Mouse (Mus musculus) ES-E14 (cell line): ENCODE measurements at regions not wholly inside any gene's neighbourhood (a gene's known extent, or its start where the extent isn't known, plus 50 kb on each side); places are given as distances from the start of the nearest gene placed in this dataset.
A peak's percentile ranks its signal among the peaks of the same experiment; 100 is the strongest.

Source experiments
- DNase-seq: peaks from one replicate; pipeline ENCODE4 v3.0.0-alpha.2; 2013; ENCODE audit warnings: low read depth, low spot score
- H3K27ac ChIP-seq: 2 replicates; pipeline ENCODE4 v1.5.1; 2012; ENCODE audit warnings: low read depth, mild to moderate bottlenecking, low read length, moderate library complexity, mixed read lengths; ENCODE audit not compliant: poor library complexity, insufficient read depth, severe bottlenecking
- H3K36me3 ChIP-seq: 2 replicates; pipeline ENCODE4 v1.6.1; 2012; ENCODE audit warnings: mild to moderate bottlenecking, low read length, moderate library complexity, mixed read lengths; ENCODE audit not compliant: control insufficient read depth, poor library complexity, insufficient read depth, severe bottlenecking
- H3K4me1 ChIP-seq, 2 experiments: fragments of 150-350 bp in 1 of 2; sonication (generic) in 1 of 2; 2 replicates each; pipeline ENCODE4 v1.6.1; 2012; ENCODE audit warnings: low read length in 2 of 2, mild to moderate bottlenecking in 1 of 2, mixed read lengths in 1 of 2; ENCODE audit not compliant: control insufficient read depth in 2 of 2, insufficient read depth in 2 of 2, poor library complexity in 1 of 2
- H3K4me3 ChIP-seq, 2 experiments: fragments of 150-350 bp in 1 of 2; sonication (generic) in 1 of 2; 2 replicates each; pipeline ENCODE4 v1.5.1; 2012; ENCODE audit warnings: low read length in 2 of 2, low read depth in 1 of 2, mild to moderate bottlenecking in 1 of 2, mixed read lengths in 1 of 2; ENCODE audit not compliant: insufficient read depth in 1 of 2, poor library complexity in 1 of 2, severe bottlenecking in 1 of 2
- H3K9ac ChIP-seq: 2 replicates; pipeline ENCODE4 v1.6.1; 2012; ENCODE audit warnings: low read depth, mild to moderate bottlenecking, low read length, mixed read lengths; ENCODE audit not compliant: poor library complexity, insufficient read depth, severe bottlenecking
- H3K9me3 ChIP-seq: fragments of 150-350 bp; sonication (generic); 2 replicates; pipeline ENCODE4 v1.6.1; 2012; ENCODE audit warnings: low read depth, mild to moderate bottlenecking, low read length; ENCODE audit not compliant: control insufficient read depth, insufficient read depth
- CHD2 ChIP-seq: IDR thresholded peaks from 2 replicates; pipeline ENCODE4 v1.6.1; 2014; ENCODE audit warnings: mild to moderate bottlenecking, low read depth, low read length, inconsistent platforms
- HCFC1 ChIP-seq: IDR thresholded peaks from 2 replicates; pipeline ENCODE4 v1.6.1; 2012; ENCODE audit warnings: low read length, inconsistent platforms, borderline replicate concordance; ENCODE audit not compliant: insufficient read depth
- MAFK ChIP-seq: IDR thresholded peaks from 2 replicates; pipeline ENCODE4 v1.6.1; 2014; ENCODE audit warnings: mild to moderate bottlenecking, low read depth, low read length, inconsistent platforms; ENCODE audit not compliant: insufficient read depth
- ZC3H11A ChIP-seq: IDR thresholded peaks from 2 replicates; pipeline ENCODE4 v1.6.1; 2012; ENCODE audit warnings: low read depth, mild to moderate bottlenecking, inconsistent platforms, low read length, borderline replicate concordance
- ZNF384 ChIP-seq: IDR thresholded peaks from 2 replicates; pipeline ENCODE4 v1.6.1; 2012; ENCODE audit warnings: low read depth, low read length, inconsistent platforms
- in situ Hi-C, 2 experiments: fragments of 600-800 bp; cut with MboI; formaldehyde crosslinking; loops; one replicate each; pipeline ENCODE4 v1.15.1; 2025; ENCODE audit warnings: low sequenced_read_pairs in 2 of 2, inconsistent platforms in 1 of 2; ENCODE audit not compliant: unreplicated experiment in 2 of 2

DNA sequence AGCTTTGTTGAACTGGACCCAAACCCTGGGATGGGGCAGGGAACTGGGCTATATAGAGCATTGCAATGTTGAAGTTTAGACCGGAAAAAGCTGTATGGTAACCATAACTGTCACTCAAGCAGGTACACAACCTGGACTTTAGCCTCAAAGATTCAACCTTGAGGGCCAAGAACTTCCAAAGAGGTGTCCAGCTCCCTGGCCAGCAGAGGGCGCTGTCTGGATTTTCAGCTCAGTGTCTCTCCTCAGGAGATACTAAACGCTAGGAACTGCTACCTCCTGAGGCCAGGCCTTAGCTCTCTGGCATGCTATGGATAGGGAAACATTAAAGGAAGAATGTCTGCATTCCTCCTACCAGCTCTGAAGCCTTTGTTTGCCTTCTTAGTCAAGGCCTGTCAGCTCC, 189.4 kb upstream of the Six2 start:
- H3K36me3 ChIP-seq: no peaks in the 10 kb centered on the region
- peak; percentile 51 for DNase-seq
- no peaks in the 10 kb centered on the region for H3K4me1 ChIP-seq
- no peak overlapping the region for H3K4me3 ChIP-seq
- TF ChIP-seq MAFK (no peak), ZC3H11A (no peak), ZNF384 (no peak), CHD2 (no peak), HCFC1 (no peak)
- in situ Hi-C loops: no loop called here
- no peaks in the 10 kb centered on the region for H3K9me3 ChIP-seq
- H3K27ac ChIP-seq: no peak overlapping the region
- H3K9ac ChIP-seq: no peak overlapping the region

DNA sequence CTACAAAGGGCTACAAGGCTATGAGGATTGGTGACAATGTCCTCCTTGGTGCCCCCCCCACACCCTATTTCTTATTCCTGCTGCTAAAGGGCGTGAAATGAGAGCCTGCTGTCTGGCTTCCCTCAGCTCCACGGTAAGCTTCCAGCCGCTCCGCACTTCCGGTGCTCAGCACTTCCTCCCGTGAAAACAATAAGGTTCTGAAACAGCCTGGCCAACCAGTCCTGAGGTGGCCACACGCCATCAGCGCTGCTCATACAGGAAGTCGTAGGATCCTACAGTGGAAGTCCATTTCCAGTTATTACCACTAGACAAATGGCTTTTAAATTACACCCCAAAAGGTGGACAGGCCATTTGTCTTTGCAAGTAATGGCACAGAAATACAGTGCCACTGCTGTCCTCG, 188.8 kb upstream of the Six2 start:
- Histone ChIP-seq H3K4me3 (no peak overlapping the region), H3K4me1 (no peaks in the 10 kb centered on the region), H3K27ac (no peak overlapping the region), H3K9me3 (no peaks in the 10 kb centered on the region), H3K9ac (no peak overlapping the region), H3K36me3 (no peaks in the 10 kb centered on the region)
- no peak for TF ChIP-seq ZNF384
- TF ChIP-seq MAFK: no peak
- TF ChIP-seq ZC3H11A: no peak
- TF ChIP-seq HCFC1: no peak
- no peak for TF ChIP-seq CHD2
- in situ Hi-C loops: no loop called here
- DNase-seq: no peak

DNA sequence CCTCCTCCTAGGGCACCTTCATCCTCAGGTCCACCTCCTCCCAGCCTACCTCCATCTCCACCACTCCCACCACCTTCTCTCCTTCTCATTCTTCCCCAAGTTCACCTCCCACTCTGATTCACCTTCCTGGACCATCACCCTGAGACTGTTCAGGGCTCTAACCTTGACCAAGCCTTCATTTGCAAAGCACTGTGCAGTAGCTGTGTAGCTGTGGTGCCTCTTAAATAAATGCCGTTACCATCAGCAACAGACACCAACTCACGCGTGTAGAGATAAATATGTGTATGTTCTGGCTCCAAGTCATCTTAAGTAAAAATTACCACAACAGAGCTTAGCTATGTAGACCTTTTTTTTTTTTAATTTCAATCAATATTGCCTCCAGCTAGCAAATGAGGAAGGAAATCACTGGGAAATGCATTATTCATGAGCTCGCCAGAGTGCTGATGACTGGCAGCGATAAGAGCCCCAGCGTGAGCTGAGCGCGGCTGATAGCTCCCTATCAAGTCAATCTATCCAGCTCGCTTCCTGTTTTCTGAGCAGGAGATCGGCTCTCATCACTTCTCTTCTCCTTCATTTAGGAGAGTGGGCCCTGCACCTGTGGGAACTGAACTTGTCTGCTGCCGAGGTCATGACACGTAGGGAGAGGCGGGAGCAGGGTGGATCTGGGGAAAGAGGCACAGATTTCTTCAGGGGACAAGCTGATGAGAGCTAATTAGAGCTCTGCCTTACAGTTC, 185.9 kb upstream of the Six2 start:
- in situ Hi-C loops: no loop called here
- no peak for TF ChIP-seq HCFC1
- no peak for TF ChIP-seq ZC3H11A
- no peak for TF ChIP-seq ZNF384
- no peak for TF ChIP-seq CHD2
- no peak for TF ChIP-seq MAFK
- H3K36me3 ChIP-seq: no peaks in the 10 kb centered on the region
- H3K4me1 ChIP-seq: no peaks in the 10 kb centered on the region
- no peak overlapping the region for H3K27ac ChIP-seq
- H3K9me3 ChIP-seq: no peaks in the 10 kb centered on the region
- no peak overlapping the region for H3K4me3 ChIP-seq
- no peak for DNase-seq
- H3K9ac ChIP-seq: no peak overlapping the region

DNA sequence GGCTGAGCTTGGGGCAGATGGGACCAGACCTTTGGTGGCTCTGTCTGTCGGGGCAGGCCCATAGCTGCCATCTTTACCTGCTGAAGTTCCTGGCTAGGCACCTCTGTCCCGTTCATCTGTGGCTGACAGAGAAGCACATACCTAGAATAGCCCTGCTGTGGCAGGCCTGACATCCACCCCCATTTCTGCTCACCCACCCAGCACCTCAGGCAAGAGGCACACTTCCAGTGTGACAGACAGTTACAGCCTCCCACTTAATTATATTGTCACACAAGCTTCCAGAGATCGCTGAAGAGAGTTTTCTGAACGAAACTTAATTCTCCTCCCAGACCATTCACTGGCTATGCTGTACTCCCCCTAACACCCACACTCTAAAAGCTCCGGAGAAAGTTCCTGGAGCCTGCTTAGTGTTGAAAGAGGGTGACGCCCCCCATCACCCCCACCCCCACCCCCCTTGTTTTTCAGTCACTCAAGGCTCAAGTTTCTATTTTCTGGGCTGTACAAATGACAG, 184.9 kb upstream of the Six2 start:
- H3K27ac ChIP-seq: no peak overlapping the region

More for the DNA sequence above, 184.9 kb upstream of the Six2 start:
- TF ChIP-seq MAFK: no peak
- TF ChIP-seq ZNF384: no peak
- no peak for TF ChIP-seq HCFC1
- no peak for TF ChIP-seq ZC3H11A
- no peak for TF ChIP-seq CHD2
- Histone ChIP-seq H3K9me3 (no peaks in the 10 kb centered on the region), H3K36me3 (no peaks in the 10 kb centered on the region), H3K4me3 (no peak overlapping the region), H3K9ac (no peak overlapping the region), H3K4me1 (no peaks in the 10 kb centered on the region)
- no peak for DNase-seq
- in situ Hi-C loops: no loop called here
